Mouse (Mus musculus): ENCODE data around the gene Plcb4. TPM values are rescaled to one million over a fixed set of nuclear protein-coding genes. Genes with fewer than 3 reads are reported as not detected.

Plcb4 gene
- total and polyA plus RNA-seq, 3 experiments: not detected

GRCm38 (mm10) chr2:135884534-135885180 lies 225.8 kb downstream of the Plcb4 start:
- Histone ChIP-seq H3K36me3 (replicated peaks in 1 of 2; ENCODE audit: control insufficient read depth in 1 of 2, insufficient read depth in 1 of 2, low read length in 1 of 2) (no peaks in the 10 kb centered on the region), H3K27me3 (replicated peaks) (no peaks in the 10 kb centered on the region), H3K9me3 (replicated peaks; ENCODE audit: low read length) (peaks cover 82% of the 10 kb centered on the region), H3K9ac (ENCODE audit: insufficient read depth, low read depth) (no peak overlapping the region), H3K4me3 (replicated peaks in 1 of 3; ENCODE audit: low read depth in 2 of 3, low read length in 2 of 3, poor library complexity in 1 of 3) (no peak overlapping the region), H3K27ac (ENCODE audit: insufficient read depth, low read depth) (no peak overlapping the region), H3K79me2 (replicated peaks; ENCODE audit: control insufficient read depth, extremely low read depth, insufficient read depth, poor library complexity, severe bottlenecking) (no peaks in the 10 kb centered on the region), H3K4me1 (ENCODE audit: control insufficient read depth in 1 of 2, insufficient read depth in 2 of 2) (no peaks in the 10 kb centered on the region), H3K4me2 (ENCODE audit: insufficient read depth, low read depth, poor library complexity, severe bottlenecking) (no peak overlapping the region)
- dilution Hi-C loops (cut with MboI; ENCODE audit: extremely low pct_ligation_motif_present, extremely low pct_unique_long_range_greater_than_20kb, low sequenced_read_pairs): no loop called here
- in situ Hi-C loops (cut with MboI; ENCODE audit: low pct_ligation_motif_present, low pct_unique_long_range_greater_than_20kb, low sequenced_read_pairs): no loop called here
- TF ChIP-seq POLR2A (IDR thresholded peaks at IDR 0.05; ENCODE audit: low read depth, low read length) (no peak), SMC3 (IDR thresholded peaks at IDR 0.05; ENCODE audit: low read depth, low read length) (no peak), USF1 (IDR thresholded peaks at IDR 0.05; ENCODE audit: low read depth, low read length) (no peak), NELFE (IDR thresholded peaks at IDR 0.05; ENCODE audit: low read depth, low read length) (no peak), CHD1 (IDR thresholded peaks at IDR 0.05; ENCODE audit: low read depth, low read length) (no peak), ELF1 (IDR thresholded peaks at IDR 0.05; ENCODE audit: low read depth, low read length) (no peak), HCFC1 (IDR thresholded peaks at IDR 0.05; ENCODE audit: low read depth, low read length) (no peak), SIN3A (IDR thresholded peaks at IDR 0.05; ENCODE audit: low read length) (no peak)
- no peak for DNase-seq (ENCODE audit: extremely low read depth)

GRCm38 (mm10) chr2:135885607-135886006 lies 226.8 kb downstream of the Plcb4 start:
- Histone ChIP-seq H3K36me3 (replicated peaks in 1 of 2; ENCODE audit: control insufficient read depth in 1 of 2, insufficient read depth in 1 of 2, low read length in 1 of 2) (no peaks in the 10 kb centered on the region), H3K9ac (ENCODE audit: insufficient read depth, low read depth) (no peak overlapping the region), H3K4me2 (ENCODE audit: insufficient read depth, low read depth, poor library complexity, severe bottlenecking) (no peak overlapping the region), H3K4me1 (ENCODE audit: control insufficient read depth in 1 of 2, insufficient read depth in 2 of 2) (no peaks in the 10 kb centered on the region), H3K4me3 (replicated peaks in 1 of 3; ENCODE audit: low read depth in 2 of 3, low read length in 2 of 3, poor library complexity in 1 of 3) (no peak overlapping the region), H3K27ac (ENCODE audit: insufficient read depth, low read depth) (no peak overlapping the region), H3K9me3 (replicated peaks; ENCODE audit: low read length) (peaks cover 78% of the 10 kb centered on the region), H3K27me3 (replicated peaks) (no peaks in the 10 kb centered on the region), H3K79me2 (replicated peaks; ENCODE audit: control insufficient read depth, extremely low read depth, insufficient read depth, poor library complexity, severe bottlenecking) (no peaks in the 10 kb centered on the region)
- TF ChIP-seq RCOR1 (conservative IDR thresholded peaks at IDR 0.05; ENCODE audit: low read depth, low read length) (no peak), UBTF (IDR thresholded peaks at IDR 0.05; ENCODE audit: low read depth, low read length) (no peak), CTCF (conservative IDR thresholded peaks at IDR 0.05 in 1 of 2, IDR thresholded peaks at IDR 0.05 in 1 of 2; ENCODE audit: low read depth in 2 of 2, low read length in 2 of 2) (no peak), POLR2AphosphoS2 (IDR thresholded peaks at IDR 0.05; ENCODE audit: low read depth, low read length) (no peak), ZC3H11A (IDR thresholded peaks at IDR 0.05; ENCODE audit: low read depth, low read length) (no peak), IRF4 (IDR thresholded peaks at IDR 0.05; ENCODE audit: low read depth, low read length) (no peak), SIN3A (IDR thresholded peaks at IDR 0.05; ENCODE audit: low read length) (no peak), BHLHE40 (IDR thresholded peaks at IDR 0.05; ENCODE audit: low read depth, low read length) (no peak), ZMIZ1 (IDR thresholded peaks at IDR 0.05; ENCODE audit: low read depth, low read length) (no peak), MYC (IDR thresholded peaks at IDR 0.05; ENCODE audit: low read depth, low read length) (no peak), POLR2A (IDR thresholded peaks at IDR 0.05; ENCODE audit: low read depth, low read length) (no peak), SMC3 (IDR thresholded peaks at IDR 0.05; ENCODE audit: low read depth, low read length) (no peak), NELFE (IDR thresholded peaks at IDR 0.05; ENCODE audit: low read depth, low read length) (no peak), MXI1 (IDR thresholded peaks at IDR 0.05; ENCODE audit: low read depth, low read length) (no peak)
- dilution Hi-C loops (cut with MboI; ENCODE audit: extremely low pct_ligation_motif_present, extremely low pct_unique_long_range_greater_than_20kb, low sequenced_read_pairs) (no loop called here), in situ Hi-C loops (cut with MboI; ENCODE audit: low pct_ligation_motif_present, low pct_unique_long_range_greater_than_20kb, low sequenced_read_pairs) (no loop called here)
- DNase-seq (ENCODE audit: extremely low read depth): no peak

Measured in CH12.LX (cell line).